Mouse (Mus musculus) small intestine, adult 2 months (tissue): ENCODE results near the gene Mpdz. TPM values are rescaled to one million over a fixed set of nuclear protein-coding genes. Genes with fewer than 3 reads are reported as not detected.

ENCODE experiments used
- H3K27ac ChIP-seq: fragments of 200-500 bp; 2 replicates; pipeline ENCODE4 v1.5.1; 2012; ENCODE audit warnings: low read depth, low read length, control low read depth, inconsistent platforms; ENCODE audit not compliant: insufficient read depth
- H3K27me3 ChIP-seq: fragments of 200-500 bp; 2 replicates; pipeline ENCODE4 v1.6.1; 2012; ENCODE audit warnings: mild to moderate bottlenecking, moderate library complexity, low read length, inconsistent platforms; ENCODE audit not compliant: control insufficient read depth, insufficient read depth
- H3K36me3 ChIP-seq: fragments of 200-500 bp; 2 replicates; pipeline ENCODE4 v1.6.1; 2012; ENCODE audit warnings: mild to moderate bottlenecking, low read length, control low read depth, inconsistent platforms; ENCODE audit not compliant: control insufficient read depth, insufficient read depth
- H3K4me1 ChIP-seq: fragments of 200-500 bp; 2 replicates; pipeline ENCODE4 v1.6.1; 2012; ENCODE audit warnings: low read length, inconsistent platforms, mixed read lengths; ENCODE audit not compliant: control insufficient read depth, insufficient read depth, insufficient read length
- H3K4me3 ChIP-seq: fragments of 200-500 bp; 2 replicates; pipeline ENCODE4 v1.5.1; 2012; ENCODE audit warnings: low read depth, mild to moderate bottlenecking, control low read depth, inconsistent platforms, low read length, moderate library complexity
- CTCF ChIP-seq: fragments of 200-500 bp; IDR thresholded peaks from 2 replicates; pipeline ENCODE4 v1.5.1; 2012; ENCODE audit warnings: low read depth, mild to moderate bottlenecking, control low read depth, inconsistent platforms, low read length, moderate library complexity, mixed read lengths; ENCODE audit not compliant: insufficient replicate concordance, insufficient read length; ENCODE audit errors: extremely low read depth
- POLR2A ChIP-seq: fragments of 200-500 bp; IDR thresholded peaks from 2 replicates; pipeline ENCODE4 v1.6.1; 2012; ENCODE audit warnings: low read depth, mild to moderate bottlenecking, control low read depth, inconsistent platforms, low read length, moderate library complexity
- WGBS: fragments of 180-500 bp; shearing (Covaris S2); methylation state at CpG from one replicate; pipeline ENCODE4 v1.1.7; 2018; 5-methylcytosine and 5-hydroxymethylcytosine counted together
- polyA plus RNA-seq: library from polyadenylated mRNA; depleted of rRNA; stranded (reverse); fragments of >200 nt; gene quantifications from 2 replicates; pipeline ENCODE4 v1.2.3, GENCODE M21; 2012

The Mpdz gene
- polyA plus RNA-seq, 1 experiment = 0.99 TPM

- Histone ChIP-seq H3K4me3 (no peak overlapping the region), H3K27me3 (no peaks in the 10 kb centered on the region), H3K27ac (no peak overlapping the region), H3K4me1 (no peaks in the 10 kb centered on the region), H3K36me3 (no peaks in the 10 kb centered on the region)
- WGBS = 70% methylated on average over 3 of the region's 3 CpGs
- TF ChIP-seq CTCF (no peak), POLR2A (no peak)
These were observed 12.5 kb downstream of the Mpdz start for GRCm38 (mm10) chr4:81430105-81430504.

GRCm38 (mm10) chr4:81429670-81430069 is 12.9 kb downstream of the Mpdz start:
- no peak for TF ChIP-seq POLR2A
- TF ChIP-seq CTCF = no peak
- Histone ChIP-seq H3K4me3 (no peak overlapping the region), H3K36me3 (no peaks in the 10 kb centered on the region), H3K27me3 (no peaks in the 10 kb centered on the region), H3K27ac (no peak overlapping the region), H3K4me1 (no peaks in the 10 kb centered on the region)
- WGBS = 51% methylated on average over 2 of the region's 2 CpGs

GRCm38 (mm10) chr4:81423556-81423955 is 19.1 kb downstream of the Mpdz start:
- Histone ChIP-seq H3K36me3 (no peaks in the 10 kb centered on the region), H3K4me3 (no peak overlapping the region), H3K4me1 (no peaks in the 10 kb centered on the region), H3K27ac (no peak overlapping the region), H3K27me3 (no peaks in the 10 kb centered on the region)
- TF ChIP-seq POLR2A (no peak), CTCF (no peak)
- 66% methylated on average over 1 of the region's 1 CpGs for WGBS

GRCm38 (mm10) chr4:81421621-81422020 is 21.0 kb downstream of the Mpdz start:
- no peaks in the 10 kb centered on the region for H3K36me3 ChIP-seq
- no peaks in the 10 kb centered on the region for H3K27me3 ChIP-seq
- no peaks in the 10 kb centered on the region for H3K4me1 ChIP-seq
- no peak overlapping the region for H3K4me3 ChIP-seq
- no peak overlapping the region for H3K27ac ChIP-seq
- TF ChIP-seq POLR2A = no peak
- TF ChIP-seq CTCF = no peak
- 63% methylated on average over 2 of the region's 2 CpGs for WGBS

GRCm38 (mm10) chr4:81415324-81416026 is 27.1 kb downstream of the Mpdz start:
- 84% methylated on average over 10 of the region's 10 CpGs for WGBS
- TF ChIP-seq CTCF = no peak
- no peak for TF ChIP-seq POLR2A
- Histone ChIP-seq H3K27ac (no peak overlapping the region), H3K4me1 (no peaks in the 10 kb centered on the region), H3K4me3 (no peak overlapping the region), H3K36me3 (no peaks in the 10 kb centered on the region), H3K27me3 (no peaks in the 10 kb centered on the region)

GRCm38 (mm10) chr4:81414684-81415323 is 27.8 kb downstream of the Mpdz start:
- H3K36me3 ChIP-seq = no peaks in the 10 kb centered on the region
- no peak overlapping the region for H3K27ac ChIP-seq
- no peak overlapping the region for H3K4me3 ChIP-seq
- TF ChIP-seq CTCF (no peak), POLR2A (no peak)
- no peaks in the 10 kb centered on the region for H3K4me1 ChIP-seq
- no peaks in the 10 kb centered on the region for H3K27me3 ChIP-seq
- 86% methylated on average over 8 of the region's 8 CpGs for WGBS

GRCm38 (mm10) chr4:81396883-81397282 is 45.7 kb downstream of the Mpdz start:
- no peak for TF ChIP-seq CTCF
- no peak for TF ChIP-seq POLR2A
- Histone ChIP-seq H3K4me3 (no peak overlapping the region), H3K36me3 (no peaks in the 10 kb centered on the region), H3K27ac (no peak overlapping the region), H3K27me3 (no peaks in the 10 kb centered on the region), H3K4me1 (no peaks in the 10 kb centered on the region)
- WGBS = 81% methylated on average over 6 of the region's 6 CpGs
